Mouse (Mus musculus) testis, adult 2 months (tissue): ENCODE data around the gene Kazn. TPM values are rescaled to one million over a fixed set of nuclear protein-coding genes. Genes with fewer than 3 reads are reported as not detected.
A peak's percentile ranks its signal among the peaks of the same experiment; 100 is the strongest.

Experiments
- H3K27ac ChIP-seq: fragments of 200-500 bp; 2 replicates; pipeline ENCODE4 v1.5.1; 2012; ENCODE audit warnings: low read depth, low read length; ENCODE audit not compliant: control insufficient read depth, insufficient read depth
- H3K27me3 ChIP-seq: fragments of 200-500 bp; 2 replicates; pipeline ENCODE4 v1.6.1; 2012; ENCODE audit warnings: mild to moderate bottlenecking, low read length, moderate library complexity; ENCODE audit not compliant: control insufficient read depth, insufficient read depth
- H3K36me3 ChIP-seq: fragments of 200-500 bp; 2 replicates; pipeline ENCODE4 v1.6.1; 2012; ENCODE audit warnings: mild to moderate bottlenecking, low read length; ENCODE audit not compliant: control insufficient read depth, insufficient read depth
- H3K4me1 ChIP-seq: fragments of 200-500 bp; 2 replicates; pipeline ENCODE4 v1.6.1; 2012; ENCODE audit warnings: low read length; ENCODE audit not compliant: control insufficient read depth, insufficient read depth
- H3K4me3 ChIP-seq: fragments of 200-500 bp; 2 replicates; pipeline ENCODE4 v1.5.1; 2012; ENCODE audit warnings: low read depth, mild to moderate bottlenecking, low read length, moderate library complexity, mixed read lengths; ENCODE audit not compliant: control insufficient read depth
- CTCF ChIP-seq: fragments of 200-500 bp; IDR thresholded peaks from 2 replicates; pipeline ENCODE4 v1.5.1; 2012; ENCODE audit warnings: low read depth, mild to moderate bottlenecking, inconsistent platforms, low read length, moderate library complexity; ENCODE audit not compliant: control insufficient read depth, insufficient read depth, insufficient replicate concordance
- POLR2A ChIP-seq: fragments of 200-500 bp; IDR thresholded peaks from 2 replicates; pipeline ENCODE4 v1.6.1; 2012; ENCODE audit warnings: low read depth, mild to moderate bottlenecking, inconsistent platforms, low read length, moderate library complexity; ENCODE audit not compliant: control insufficient read depth
- polyA plus RNA-seq: library from polyadenylated mRNA; depleted of rRNA; stranded (reverse); fragments of >200 nt; gene quantifications from 2 replicates; pipeline ENCODE4 v1.2.3, GENCODE M21; 2012

Gene Kazn
- polyA plus RNA-seq, 1 experiment = 9.6 TPM

DNA sequence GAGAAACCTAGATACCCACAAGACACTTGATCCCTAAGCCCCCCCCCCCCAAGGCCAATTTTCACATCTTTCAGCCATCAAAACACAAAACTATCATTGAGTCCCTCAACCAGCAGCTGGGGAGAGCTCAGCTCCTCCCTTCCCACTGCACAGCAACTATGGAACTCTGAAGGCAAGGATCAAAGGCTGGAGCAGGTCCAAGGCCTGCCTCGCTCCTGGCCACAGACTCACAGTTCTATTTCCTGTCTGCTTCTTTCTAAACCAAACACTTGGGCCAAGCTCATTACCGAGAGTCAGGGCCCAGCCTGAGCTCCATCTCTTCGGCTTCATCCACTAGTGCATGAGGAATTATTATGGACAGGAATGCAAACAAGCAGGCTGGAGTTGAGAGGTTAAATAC, 58.9 kb downstream of the Kazn start:
- no peaks in the 10 kb centered on the region for H3K36me3 ChIP-seq
- H3K27ac ChIP-seq = peak overlapping the region; percentile 79
- H3K4me1 ChIP-seq = peaks cover 4% of the 10 kb centered on the region
- TF ChIP-seq POLR2A (no peak), CTCF (no peak)
- no peak overlapping the region for H3K4me3 ChIP-seq
- no peaks in the 10 kb centered on the region for H3K27me3 ChIP-seq

DNA sequence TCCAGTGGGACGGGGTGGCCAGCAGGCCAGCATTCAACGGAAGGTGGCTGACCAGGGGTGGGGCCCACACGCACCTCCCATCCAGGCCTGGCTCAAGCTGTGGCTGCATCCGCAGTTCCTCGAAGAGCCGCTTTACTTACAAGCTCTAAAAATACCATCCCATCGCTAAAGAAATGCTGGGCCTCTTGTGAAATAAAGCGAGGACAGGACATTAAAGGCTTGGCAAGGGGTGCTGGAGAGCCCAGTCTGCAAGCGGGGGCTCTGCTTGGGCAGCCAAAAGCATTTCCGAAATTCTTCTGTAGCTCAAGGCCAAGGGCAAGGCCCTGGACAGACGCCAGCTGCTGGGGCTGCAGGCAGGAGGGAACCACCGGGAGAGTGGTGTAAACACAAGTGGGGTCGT, 59.7 kb downstream of the Kazn start:
- H3K27ac ChIP-seq = peak overlapping the region; percentile 79
- TF ChIP-seq CTCF = no peak
- no peaks in the 10 kb centered on the region for H3K27me3 ChIP-seq
- no peaks in the 10 kb centered on the region for H3K36me3 ChIP-seq
- no peak overlapping the region for H3K4me3 ChIP-seq
- peaks cover 4% of the 10 kb centered on the region for H3K4me1 ChIP-seq

DNA sequence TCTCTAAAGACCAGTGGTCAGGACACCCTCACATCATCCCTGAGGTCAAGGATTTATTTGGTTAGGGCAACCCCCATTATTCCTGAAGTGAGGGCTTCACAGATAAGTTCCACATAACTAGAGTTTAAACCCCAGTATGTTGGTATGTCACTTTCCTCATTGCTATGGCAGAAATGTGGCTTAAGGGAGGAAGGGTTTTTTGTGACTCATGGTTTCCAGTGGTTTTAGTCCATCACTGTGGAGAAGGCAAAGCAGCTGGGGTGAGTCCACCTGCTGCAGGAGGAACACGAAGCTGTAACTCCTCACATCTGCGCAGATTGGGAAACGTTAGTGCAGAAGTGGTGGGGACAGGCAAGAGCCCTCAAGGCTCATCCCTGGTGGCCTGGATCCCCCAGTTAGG, 62.5 kb downstream of the Kazn start:
- peaks cover 4% of the 10 kb centered on the region for H3K4me1 ChIP-seq
- no peaks in the 10 kb centered on the region for H3K36me3 ChIP-seq
- H3K27ac ChIP-seq = no peak overlapping the region
- H3K27me3 ChIP-seq = no peaks in the 10 kb centered on the region
- no peak overlapping the region for H3K4me3 ChIP-seq
- TF ChIP-seq POLR2A (no peak), CTCF (no peak)

DNA sequence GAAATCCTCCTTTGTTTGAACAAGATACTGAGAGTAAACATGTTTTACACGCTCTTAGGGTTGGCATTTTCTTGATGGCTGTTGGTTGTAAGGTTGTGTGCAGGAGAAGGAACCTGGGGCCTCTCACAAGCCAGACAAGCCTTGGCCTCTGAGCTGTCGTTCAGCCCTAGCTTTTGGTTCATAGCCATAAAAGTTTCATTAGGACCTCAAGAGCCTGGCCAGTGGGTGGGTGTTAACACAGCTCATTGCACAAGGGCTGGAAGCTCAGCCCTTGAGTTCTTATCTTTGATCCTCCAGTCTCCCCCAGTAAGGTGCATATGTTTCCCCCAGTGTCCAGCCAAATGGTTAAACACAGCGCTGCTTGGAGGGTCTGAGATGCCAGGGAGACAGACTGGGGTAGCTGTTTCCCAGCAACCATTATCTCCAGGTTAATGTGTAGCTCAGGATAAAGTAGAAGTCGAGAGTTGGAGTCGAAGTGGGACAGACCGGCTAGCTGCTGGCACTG, 65.2 kb downstream of the Kazn start:
- Histone ChIP-seq H3K4me1 (no peaks in the 10 kb centered on the region), H3K4me3 (no peak overlapping the region), H3K36me3 (no peaks in the 10 kb centered on the region), H3K27me3 (no peaks in the 10 kb centered on the region), H3K27ac (no peak overlapping the region)
- no peak for TF ChIP-seq POLR2A
- TF ChIP-seq CTCF = no peak

DNA sequence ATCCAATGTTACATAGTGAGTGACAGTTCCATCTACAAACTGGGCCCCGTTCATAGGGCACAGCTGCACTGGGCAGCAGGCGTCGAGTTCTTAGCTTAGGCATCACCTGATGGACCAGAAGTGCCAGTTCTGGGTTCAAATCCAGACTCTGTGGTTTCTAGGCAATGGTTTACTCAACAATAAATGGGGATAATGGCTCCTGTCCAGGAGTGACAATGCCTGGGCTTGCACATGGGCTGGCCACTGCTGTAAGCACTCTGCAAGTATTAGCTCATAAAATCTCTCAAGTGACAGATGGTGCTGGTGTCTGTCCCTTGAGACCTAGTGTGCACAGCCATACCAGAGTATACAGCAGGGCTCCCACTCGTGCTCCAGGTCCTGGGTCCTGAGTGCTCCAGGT, 66.3 kb downstream of the Kazn start:
- Histone ChIP-seq H3K27me3 (no peaks in the 10 kb centered on the region), H3K4me1 (no peaks in the 10 kb centered on the region), H3K4me3 (no peak overlapping the region), H3K27ac (no peak overlapping the region), H3K36me3 (no peaks in the 10 kb centered on the region)
- TF ChIP-seq CTCF (no peak), POLR2A (no peak)

DNA sequence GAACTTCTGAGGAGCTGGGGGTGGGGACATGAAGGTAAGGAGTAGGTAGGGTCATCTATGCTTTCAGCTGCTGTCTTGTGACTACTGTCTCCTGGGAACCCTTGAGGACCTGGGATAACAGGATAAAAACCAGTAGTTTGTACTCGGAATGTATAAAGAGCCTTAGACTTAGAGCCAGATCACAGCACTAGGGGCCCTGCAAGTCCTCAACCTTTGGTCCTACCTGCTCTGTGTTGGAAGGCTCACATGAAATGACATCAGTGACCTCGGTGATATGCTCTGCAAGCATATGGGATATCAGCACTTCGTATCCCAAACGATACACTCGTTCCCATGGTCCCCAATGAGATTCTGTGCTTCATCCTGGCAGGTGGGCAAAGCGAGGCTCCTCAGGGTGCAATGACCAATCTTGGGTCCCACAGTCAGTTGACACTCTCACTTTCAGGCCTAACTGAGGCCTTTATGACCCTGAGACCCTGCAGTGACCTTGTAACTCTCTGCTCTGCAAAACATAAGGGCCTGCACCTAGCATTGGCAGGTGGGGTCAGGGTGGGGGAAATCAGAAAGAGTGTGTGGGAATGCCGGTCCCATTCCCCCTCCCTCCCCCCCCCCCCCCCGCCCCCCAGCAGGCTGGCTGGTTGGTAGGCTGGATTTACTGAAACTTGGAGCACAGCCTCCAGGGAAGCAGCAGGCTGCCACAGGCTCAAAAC, 67.3 kb downstream of the Kazn start:
- Histone ChIP-seq H3K4me3 (no peak overlapping the region), H3K27ac (no peak overlapping the region), H3K27me3 (no peaks in the 10 kb centered on the region), H3K4me1 (no peaks in the 10 kb centered on the region), H3K36me3 (no peaks in the 10 kb centered on the region)
- TF ChIP-seq CTCF (no peak), POLR2A (no peak)

DNA sequence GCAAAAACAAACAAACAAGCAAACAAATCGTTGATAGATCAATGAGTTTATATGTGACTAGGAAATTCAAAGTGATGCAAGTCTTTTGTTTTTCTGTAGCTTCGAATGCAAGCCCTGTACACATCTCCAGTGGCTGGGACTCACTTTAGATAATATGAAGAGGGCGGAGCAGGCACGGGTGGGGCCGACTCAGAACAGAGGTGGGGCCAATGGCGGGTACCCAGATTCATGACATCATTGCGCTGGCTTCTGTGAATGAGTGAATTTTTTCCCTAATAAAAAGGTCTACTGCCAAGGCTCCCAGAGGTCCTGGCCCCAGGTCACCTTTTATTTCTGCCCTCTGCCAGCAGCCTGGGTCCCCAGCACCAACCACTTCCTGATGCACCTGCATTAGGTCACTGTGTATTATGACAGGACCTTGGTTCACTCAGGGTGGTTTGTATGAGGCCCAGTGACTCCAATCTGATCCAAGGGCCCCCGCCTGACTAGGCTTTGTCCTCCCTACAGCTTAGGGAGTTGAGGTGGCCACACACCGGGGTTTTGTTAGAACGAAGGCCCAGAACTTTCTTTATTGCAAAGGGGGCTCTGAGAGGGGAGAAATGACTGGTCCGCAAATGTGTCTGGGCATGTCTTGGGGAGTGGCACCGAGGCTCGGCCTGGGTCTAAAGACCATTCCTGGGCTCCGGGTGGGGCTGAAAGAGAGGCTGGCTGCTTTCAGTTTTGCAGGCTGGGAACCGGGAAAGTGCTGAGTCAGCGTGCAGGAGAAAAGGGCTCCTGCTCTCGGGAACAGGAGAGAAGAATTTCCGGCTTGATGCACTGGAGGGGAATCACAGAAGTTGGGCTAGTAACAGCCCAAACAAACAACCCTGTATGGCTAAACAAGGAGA, 68.1 kb downstream of the Kazn start:
- no peak for TF ChIP-seq CTCF
- TF ChIP-seq POLR2A = no peak
- H3K4me3 ChIP-seq = no peak overlapping the region
- H3K4me1 ChIP-seq = no peaks in the 10 kb centered on the region; the same call in 1 of the 2 replicates
- H3K36me3 ChIP-seq = no peaks in the 10 kb centered on the region
- no peaks in the 10 kb centered on the region for H3K27me3 ChIP-seq
- H3K27ac ChIP-seq = no peak overlapping the region
